Mouse (Mus musculus): ENCODE data around the gene Brpf3.
"Not testable (repeated sequence)": the region's sequence is repeated elsewhere in the genome, so short reads cannot be mapped to it uniquely, and the experiment has no call there.

Gene Brpf3

DNA sequence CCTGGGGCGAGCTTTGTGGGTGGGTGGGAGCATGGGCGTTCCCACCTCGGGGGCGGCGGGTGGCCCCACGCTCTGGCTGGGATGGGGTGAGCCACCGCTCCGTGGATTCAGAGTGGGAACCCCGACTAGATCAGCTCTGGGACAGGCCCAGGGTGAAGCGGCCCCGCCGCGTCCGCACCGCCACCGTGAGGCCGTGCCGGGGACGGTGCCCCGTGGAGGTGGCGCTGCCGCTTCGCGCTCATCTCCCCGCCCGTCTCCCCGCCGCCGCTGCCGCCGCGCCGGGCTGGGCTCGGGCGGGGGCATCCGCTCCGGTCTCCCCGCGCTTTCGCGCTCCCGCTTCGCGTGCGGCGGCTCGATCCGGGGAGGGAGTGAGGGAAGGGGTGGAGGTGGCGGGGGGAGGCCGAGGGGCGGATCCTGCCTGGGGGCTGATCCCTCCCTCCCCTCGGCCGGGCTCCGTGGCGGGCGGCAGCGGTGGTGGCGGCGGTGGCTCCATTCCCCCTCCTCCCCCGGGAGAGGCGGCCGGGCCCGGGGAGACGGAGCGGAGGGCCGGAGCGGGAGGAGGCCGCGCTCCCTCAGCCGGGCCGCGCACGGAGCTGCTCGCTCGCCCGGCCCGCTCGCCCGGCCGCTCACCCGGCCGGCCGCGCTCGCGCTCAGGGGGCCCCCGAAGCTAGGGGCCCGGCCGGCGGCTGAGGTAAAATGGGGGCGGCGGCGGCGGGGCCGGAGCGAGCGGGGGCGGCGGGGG lies at the start of gene Brpf3:
TSS of gene Brpf3 (plus strand) at position 420 of the 742 bp plus-strand sequence.
- DNase-seq (ENCODE audit: low read depth, low spot score), result no peak

DNA sequence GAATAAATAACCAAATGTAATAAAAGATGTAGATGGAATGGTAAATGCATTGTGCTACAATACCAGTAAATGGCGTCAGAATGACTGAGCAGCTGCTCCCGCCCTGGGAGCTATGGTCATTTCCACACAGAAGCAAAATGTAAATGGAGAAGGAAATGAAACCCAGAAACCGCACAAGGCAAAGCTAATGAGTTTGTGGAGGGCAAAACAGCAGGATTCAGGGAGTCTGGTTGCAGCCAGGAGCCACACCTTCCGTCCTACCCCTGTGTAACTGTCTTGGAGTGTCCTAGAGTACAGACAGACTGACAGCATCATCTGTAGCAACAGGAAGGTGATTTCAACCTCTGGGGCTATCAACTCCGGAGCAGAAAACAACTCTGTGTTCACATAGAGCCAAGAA lies 44.4 kb upstream of the Brpf3 start:
- no peak for DNase-seq (ENCODE audit: low read depth, low spot score)

DNA sequence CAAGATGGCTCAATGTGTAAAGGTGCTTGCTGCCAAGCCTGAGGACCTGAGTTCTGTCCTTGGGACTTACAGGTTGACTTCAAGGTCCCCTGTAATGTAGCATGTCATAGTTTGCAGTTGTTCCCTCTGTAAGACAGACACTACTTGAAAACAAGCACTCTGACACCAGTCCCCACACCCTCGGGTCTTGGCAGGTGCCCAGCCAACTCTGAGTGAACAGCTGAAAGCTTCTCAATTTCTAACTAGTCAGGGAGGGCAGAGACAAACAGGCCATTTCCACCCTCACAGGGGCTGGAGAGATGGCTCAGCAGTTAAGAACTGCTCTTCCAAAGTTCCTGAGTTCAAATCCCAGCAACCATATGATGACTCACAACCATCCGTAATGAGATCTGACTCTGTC lies 43.4 kb upstream of the Brpf3 start:
- DNase-seq (ENCODE audit: low read depth, low spot score), result no peak

DNA sequence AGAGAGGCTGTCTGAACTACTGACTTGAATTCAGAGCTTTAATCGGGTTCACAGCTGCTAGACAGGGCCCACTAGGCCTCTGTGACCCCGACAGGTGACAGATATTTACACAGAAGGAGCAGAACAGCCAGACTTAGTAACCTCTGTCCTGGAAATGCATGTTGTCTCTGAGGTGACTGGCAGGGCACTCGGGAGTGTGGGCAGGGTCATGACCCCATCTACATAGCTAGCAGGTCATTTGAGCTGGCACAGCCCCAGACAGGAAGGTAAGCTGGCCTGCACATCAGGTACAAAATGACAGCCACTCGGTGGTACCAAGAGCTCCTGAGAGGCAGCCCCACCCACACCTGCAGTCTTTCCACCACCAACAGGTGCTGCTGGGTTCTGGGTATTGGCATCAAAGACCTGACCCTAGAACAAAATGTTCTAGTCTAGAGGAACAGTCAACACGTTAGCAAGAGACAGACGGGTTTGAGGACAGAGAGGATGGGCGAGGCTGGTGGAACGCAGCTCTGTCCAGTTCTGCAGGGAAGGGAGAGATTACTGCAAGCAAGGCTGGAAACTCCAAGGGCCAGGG lies 40.1 kb upstream of the Brpf3 start:
- no peak for DNase-seq (ENCODE audit: low read depth, low spot score)

DNA sequence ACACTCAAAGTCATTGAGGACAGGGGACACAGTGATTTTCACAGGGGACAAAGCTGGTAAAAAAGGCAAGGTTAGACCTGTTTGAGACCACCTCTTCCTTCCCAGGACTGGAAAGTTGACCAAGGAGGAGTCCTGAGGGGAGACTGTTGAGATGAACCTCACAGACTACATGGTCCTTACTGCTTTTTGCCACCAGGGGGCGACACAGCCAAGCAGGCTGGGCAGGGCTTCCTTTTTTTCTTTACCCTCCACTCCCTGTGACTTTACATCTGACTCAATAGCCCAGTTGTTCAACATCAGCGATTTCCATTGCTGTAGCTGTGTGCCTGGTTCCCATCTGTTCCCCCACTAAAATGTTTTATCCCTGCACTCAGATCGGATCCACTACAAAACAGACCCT lies 39.0 kb upstream of the Brpf3 start:
- DNase-seq (ENCODE audit: low read depth, low spot score), result no peak

DNA sequence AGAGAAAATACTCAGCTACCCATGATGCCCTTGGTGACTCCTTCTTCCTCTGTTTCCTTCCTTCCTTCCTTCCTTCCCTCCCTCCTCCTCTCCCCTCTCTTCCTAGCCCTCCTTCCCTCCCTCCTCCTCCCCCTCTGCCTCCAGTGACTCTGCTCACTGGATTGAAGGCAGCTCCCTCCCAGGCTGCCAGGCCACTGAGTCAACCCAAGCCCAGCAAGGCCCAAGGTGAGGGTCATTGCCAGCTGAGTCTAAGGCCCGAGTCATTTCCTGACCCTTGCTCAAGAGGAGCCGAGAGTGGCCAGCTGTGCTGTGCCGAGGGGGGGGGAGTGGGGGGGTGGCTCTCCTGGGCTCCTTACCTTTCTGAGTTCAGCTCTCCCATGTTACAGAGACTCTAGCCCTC lies 34.7 kb upstream of the Brpf3 start:
- no peak for DNase-seq (ENCODE audit: low read depth, low spot score)

DNA sequence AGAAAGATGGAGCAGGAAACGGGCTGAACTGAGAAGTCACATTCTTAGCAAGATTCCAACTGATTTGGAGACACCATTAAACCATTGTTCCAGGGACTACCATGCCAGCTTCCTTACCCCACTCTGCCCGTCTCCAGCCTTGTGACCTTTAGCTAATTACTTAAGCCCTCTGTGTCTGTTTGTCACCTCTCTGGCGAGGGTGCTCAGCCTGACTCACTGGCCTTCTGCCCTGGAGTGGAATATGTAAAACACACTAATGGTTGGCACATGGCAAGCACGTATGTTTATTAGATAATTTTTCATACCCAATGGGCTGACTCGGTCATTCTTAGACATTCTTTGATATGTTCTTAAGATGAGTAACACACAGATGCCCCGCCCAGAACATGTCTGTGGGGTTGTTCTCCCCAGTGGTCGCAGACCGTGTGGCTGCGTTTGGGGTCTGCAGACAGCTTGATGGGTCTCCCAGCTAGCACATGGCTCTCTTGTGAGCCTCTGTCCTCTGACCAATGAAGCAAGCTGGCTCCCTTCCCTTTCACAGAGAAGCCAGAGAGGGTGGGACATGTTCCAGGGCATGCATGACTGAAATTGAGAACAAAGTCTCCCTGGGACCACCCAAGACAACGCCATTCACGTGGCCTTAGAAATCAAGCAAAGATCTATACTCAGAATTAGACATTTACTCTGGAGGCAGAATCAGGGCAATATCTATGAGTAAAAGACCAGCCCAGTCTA lies 33.9 kb upstream of the Brpf3 start:
- DNase-seq (ENCODE audit: low read depth, low spot score), result no peak

DNA sequence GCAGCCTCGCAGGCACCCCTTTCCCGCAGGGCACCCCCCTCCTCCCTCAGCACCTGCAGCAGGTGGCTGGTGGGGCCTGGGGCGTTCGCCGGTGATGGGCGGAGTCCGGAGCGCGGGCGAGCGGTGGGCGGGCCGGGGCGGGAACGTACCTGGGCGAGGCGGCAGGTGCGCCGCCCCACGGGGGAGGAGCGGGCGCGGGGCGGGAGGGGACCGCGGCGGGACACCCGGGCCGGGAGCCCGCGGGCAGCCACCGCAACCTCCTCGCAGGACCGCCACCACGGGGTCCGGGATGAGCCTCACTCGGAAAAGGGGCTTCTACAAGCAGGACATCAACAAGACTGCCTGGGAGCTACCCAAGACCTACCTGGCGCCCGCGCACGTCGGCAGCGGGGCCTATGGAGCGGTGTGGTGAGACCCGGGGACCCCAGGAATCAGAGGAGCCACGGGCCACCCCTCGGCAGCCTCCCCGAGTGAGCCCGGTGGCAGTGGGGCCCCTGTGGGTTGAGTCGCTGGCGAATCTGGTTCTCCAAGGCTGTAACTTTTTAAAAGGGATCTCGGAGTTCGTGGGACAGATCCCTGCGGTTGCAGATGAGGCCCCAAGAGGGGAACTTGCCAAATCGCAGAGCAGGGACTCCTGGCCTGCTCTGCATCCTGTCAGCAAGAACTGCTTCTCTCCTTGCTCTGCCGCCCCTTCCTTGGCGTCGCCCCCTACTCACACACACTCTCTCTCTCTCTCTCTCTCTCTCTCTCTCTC lies 31.6 kb upstream of the Brpf3 start, which contains the start of gene Mapk13:
TSS of gene Mapk13 (plus strand) at position 177 of the 754 bp plus-strand sequence.
- no peak for DNase-seq (ENCODE audit: low read depth, low spot score)

DNA sequence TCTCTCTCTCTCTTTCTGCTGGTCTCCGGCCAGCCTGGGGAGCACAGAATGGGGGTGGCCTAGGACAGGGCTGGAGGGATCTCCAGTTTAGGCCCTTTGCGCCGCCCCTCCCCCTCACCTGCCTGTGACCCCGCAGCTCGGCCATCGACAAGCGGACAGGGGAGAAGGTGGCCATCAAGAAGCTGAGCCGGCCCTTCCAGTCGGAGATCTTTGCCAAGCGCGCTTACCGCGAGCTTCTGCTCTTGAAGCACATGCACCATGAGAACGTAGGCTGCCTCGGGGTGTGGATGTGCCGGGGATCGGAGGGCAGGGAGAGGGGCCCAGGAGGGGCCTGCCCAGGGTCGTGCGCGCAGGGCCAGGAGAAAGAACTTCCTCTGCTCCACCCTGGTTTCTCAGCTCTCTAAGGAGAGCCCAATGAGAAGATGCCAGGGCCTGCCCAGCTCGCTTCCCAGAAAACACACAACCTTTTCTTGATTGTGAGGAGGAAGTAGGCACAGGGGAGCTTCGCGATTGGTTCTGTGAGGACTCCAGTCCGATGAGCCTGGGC lies 30.9 kb upstream of the Brpf3 start:
- DNase-seq (ENCODE audit: low read depth, low spot score), result no peak

DNA sequence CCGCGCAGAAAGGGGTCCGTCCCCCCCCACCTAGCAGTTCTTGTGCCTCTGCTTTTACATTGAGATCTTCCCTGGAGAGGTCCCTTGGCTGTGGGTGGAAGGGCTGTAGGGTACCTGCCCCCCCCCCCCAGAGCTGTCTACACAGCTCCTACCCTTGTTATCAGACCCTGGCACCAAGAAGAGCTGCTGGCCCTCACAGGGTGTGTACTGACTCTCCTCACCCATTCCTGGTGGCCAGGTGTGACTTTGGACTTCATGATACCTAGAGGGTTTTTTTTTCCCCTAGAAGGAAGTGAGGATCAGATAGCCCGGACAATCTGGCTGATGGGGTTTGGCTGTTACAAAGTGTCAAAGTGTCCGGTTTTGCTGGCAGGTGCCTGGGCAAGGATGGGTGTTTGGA lies 29.6 kb upstream of the Brpf3 start:
- DNase-seq (ENCODE audit: low read depth, low spot score), result no peak

DNA sequence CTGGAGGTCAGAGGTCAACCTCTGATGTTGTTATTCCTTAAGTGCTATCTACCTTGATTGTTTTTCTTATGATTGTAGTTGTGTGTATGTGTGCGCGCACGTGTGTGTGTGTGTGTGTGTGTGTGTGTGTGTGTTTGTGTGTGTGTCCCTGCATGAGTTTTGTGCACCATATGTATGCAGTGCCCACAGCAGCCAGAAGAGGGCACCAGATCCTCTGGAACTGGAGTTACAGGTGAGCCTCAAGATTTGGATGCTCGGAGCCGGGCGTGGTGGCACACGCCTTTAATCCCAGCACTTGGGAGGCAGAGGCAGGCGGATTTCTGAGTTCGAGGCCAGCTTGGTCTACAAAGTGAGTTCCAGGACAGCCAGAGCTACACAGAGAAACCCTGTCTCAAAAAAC lies 26.6 kb upstream of the Brpf3 start:
- not testable (repeated sequence) for DNase-seq (ENCODE audit: low read depth, low spot score)

DNA sequence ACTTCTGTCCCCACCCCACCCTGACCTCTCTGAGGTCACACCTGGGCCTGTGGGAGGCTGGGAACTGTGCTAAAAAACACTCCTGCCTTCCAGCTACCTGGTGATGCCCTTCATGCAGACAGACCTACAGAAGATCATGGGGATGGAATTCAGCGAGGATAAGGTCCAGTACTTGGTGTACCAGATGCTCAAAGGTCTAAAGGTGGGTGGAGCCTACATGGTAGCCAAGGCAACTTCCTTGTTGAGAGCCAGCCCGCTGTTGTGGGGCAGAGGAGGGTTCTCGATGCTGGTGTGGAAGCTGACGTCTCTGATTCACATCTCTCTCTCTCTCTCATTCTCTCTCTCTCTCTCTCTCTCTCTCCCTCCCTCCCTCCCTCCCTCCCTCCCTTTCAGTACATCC lies 25.7 kb upstream of the Brpf3 start:
- DNase-seq (ENCODE audit: low read depth, low spot score), result no peak

DNA sequence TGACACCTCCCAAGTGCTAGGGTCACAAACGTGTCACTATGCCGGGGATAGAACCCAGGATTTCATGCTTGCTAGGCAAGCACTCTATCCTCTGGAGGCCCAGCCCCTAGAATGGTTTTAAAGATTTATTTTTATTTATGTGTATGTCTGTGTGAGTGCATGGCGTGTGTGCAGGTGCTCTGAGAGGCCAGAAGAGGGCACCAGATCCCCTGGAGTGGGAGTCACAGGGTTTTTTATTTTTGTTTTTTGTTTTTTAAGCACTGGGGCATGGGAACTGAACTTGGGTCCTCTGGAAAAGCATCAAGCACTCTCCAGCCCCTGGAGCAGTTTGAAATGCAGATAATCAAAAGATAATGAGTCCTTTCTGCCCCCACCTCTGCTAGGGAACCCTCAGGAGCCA lies 24.1 kb upstream of the Brpf3 start:
- no peak for DNase-seq (ENCODE audit: low read depth, low spot score)

DNA sequence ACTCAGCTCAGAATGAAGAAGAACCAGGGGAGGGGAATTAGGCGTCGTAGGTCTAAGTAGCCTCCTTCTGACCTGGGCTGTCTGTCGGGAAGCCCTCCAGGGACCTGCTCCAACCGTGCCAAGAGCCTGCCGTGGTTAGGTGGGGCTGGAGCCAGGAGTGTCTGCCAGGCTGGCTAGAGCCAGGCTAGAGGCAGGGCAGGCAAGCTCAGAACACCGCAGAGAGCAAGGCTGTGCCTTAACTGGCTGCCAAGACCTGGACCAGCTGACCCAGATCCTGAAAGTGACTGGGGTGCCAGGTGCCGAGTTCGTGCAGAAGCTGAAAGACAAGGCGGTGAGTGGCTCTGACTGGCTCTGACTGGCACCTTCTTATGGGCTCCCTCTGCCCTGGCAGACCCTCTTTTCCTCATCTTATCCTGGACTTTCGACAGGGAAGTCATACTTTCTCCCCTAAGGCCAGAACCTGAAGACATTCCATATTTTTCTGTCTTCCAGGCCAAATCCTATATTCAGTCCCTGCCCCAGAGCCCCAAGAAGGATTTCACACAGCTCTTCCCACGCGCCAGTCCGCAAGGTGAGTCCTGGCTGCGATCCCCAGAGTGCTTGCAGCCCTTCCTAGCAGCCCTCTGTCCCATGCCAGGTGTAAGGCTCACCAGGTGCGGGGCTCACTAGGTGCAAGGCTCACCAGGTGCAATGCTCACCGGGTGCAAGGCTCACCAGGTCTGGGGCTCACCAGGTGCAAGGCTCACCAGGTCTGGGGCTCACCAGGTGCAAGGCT lies 23.5 kb upstream of the Brpf3 start:
- DNase-seq (ENCODE audit: low read depth, low spot score), result no peak

DNA sequence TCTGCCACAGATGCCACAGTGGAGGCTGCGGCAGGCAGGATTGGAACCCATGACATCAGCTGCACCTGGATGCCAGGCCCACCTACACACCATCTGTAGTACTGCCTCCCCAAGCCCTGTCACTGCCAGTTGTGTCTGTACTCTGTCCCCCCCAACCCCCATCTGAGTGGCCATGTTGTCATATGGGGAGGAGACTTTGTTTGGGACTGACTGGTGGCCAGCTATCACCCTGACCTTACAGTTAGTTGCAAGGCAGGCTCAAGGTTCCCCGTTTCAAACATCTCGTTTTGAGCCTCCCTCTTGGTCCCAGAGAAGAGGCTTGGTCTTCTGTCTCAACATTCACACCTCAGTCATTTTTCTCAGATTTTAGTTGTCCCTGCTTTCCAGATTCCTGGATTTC lies 21.2 kb upstream of the Brpf3 start:
- DNase-seq (ENCODE audit: low read depth, low spot score), result no peak

DNA sequence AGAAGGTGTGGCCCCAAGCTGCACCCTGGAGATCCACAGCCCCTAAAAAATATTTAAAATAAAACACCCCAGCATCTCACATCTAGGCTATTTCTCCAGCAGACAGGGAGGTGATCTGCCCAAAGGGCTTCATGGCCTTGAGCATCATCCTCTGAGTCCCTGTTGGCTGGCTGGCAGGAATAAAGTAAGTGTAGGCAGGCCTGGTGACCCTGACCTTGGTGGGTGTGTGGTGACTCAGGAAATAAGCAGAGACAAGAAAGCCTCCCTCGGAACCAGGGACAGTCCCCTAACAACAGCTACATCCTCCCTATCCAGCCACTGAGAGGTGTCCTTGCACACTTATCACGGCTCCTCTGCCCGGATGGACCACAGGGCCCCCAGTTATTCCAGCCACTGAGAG lies 20.1 kb upstream of the Brpf3 start:
- no peak for DNase-seq (ENCODE audit: low read depth, low spot score)

DNA sequence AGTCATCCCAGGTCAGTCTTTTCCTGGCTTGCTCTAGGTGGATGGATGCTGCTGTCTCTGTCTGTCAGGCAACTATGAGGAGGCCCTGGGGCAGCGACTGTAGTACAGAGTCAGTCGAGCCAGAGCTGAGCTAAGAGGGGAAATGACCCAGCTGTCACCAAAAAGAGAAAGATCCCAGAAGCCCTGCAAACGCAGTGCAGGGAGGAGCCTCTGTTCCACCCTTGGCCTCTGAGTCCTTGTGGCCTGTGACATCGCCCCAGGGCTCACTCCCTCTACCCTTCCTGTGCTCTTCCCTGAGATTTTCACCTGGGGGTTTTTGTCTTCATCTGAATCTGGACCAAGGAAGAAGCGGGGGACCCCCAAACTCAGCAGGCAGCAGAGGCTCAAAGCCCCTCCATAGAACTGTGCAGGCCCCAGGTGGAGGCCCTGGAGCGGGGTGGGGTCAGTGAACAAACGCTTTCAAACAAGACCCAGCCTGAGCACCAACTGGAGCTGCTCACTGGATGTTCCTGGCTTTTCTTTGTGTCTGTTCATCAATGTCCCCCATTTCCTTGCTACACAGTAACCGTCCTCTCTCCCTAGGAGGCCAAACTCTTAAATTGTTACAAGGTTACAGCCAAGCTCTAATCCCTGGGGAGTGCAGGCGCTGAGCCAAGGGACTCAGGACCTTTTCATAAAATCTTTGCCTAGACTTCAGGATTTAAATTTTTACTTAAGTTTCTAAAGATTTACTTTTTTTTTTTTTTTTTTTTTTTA lies 19.4 kb upstream of the Brpf3 start:
- DNase-seq (ENCODE audit: low read depth, low spot score), result no peak

DNA sequence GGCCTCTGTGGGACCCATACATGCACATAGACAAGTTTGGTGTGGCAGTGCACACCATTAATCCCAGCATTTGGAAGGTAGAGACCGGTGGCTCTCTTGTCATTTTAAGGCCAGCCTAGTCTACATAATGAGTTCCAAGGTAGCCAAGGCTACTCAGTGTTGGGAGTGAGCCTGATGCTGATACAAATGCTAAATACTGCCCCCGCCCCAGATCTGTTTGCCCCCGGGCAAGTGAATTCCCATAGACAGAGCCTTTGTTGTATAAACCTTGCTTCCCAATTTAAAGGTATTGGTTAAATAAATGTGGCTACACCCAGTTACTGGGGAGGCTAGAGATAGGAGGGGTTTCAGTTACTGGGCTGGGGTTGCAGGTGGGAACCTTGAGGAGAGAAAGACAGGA lies 15.9 kb upstream of the Brpf3 start:
- DNase-seq (ENCODE audit: low read depth, low spot score), result peak; percentile 70

DNA sequence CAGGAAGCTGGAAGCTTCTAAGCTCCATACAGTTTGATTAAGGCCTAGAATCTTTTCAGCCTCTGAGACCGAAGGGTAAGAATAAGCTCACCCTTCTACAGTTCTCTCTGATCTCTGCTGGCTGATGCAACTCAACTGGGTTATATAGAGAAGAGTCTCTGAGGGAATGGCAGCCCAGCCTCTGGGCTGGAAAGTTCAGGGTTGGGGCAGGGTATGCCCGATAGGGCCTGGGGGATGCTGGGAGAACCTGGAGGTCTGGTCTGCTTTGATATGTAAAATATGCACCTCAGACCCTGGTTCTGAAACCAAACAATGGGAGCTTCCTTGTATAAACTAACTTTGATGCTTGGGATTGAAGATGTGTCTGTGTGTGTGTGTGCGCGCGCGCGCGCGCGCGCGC lies 13.4 kb upstream of the Brpf3 start:
- no peak for DNase-seq (ENCODE audit: low read depth, low spot score)

DNA sequence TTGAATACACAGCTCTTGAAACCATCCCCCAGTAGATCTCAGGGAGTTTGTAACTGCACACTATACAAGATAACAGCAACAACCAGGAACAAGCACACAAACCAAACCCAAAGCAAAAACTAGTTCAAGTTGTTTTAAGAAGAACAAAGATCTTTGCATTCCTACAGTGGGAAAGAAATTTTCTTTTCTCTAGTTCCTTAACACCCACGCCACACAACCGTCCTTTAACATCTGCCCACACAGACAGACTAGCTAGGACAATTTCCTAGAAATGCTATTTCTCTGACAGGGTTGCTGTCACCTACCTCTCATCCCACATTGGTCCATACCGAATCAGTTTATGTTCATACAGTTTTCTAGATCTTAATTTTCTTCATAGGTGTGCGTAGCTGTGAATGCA lies 3.9 kb upstream of the Brpf3 start:
- no peak for DNase-seq (ENCODE audit: low read depth, low spot score)

Measured in WW6 (cell line).